Mouse (Mus musculus): ENCODE data around the gene Hsd3b1. TPM values are rescaled to one million over a fixed set of nuclear protein-coding genes. Genes with fewer than 3 reads are reported as not detected.
A peak's percentile ranks its signal among the peaks of the same experiment; 100 is the strongest.

Gene Hsd3b1
- polyA plus RNA-seq, 1 experiment from 2014 or later, result not detected

- Histone ChIP-seq H3K4me3 (ENCODE audit: low read depth, low read length) (no peak overlapping the region), H3K9ac (replicated peaks; ENCODE audit: low read depth, low read length) (no peak overlapping the region), H3K4me2 (replicated peaks; ENCODE audit: low read depth, low read length) (no peak overlapping the region), H3K9me3 (ENCODE audit: control insufficient read depth, low read depth, low read length) (no peaks in the 10 kb centered on the region), H3K27me3 (ENCODE audit: control insufficient read depth, insufficient read depth, low read length) (no peaks in the 10 kb centered on the region), H3K36me3 (ENCODE audit: control insufficient read depth, insufficient read depth, low read length) (no peaks in the 10 kb centered on the region), H3K27ac (ENCODE audit: low read length) (no peak overlapping the region), H3K4me1 (ENCODE audit: control insufficient read depth, insufficient read depth, low read length) (no peaks in the 10 kb centered on the region)
- no peak for ATAC-seq (ENCODE audit: insufficient number of reproducible peaks, insufficient read depth, low FRiP score, low read depth)
- 71% methylated on average over 2 of the region's 2 CpGs for WGBS
These were observed 8.6 kb upstream of the Hsd3b1 start for GRCm38 (mm10) chr3:98868219-98868618.

GRCm38 (mm10) chr3:98862800-98863199 is 3.2 kb upstream of the Hsd3b1 start:
- no peak overlapping the region for H3K27ac ChIP-seq (ENCODE audit: low read length)
- H3K9me3 ChIP-seq (ENCODE audit: control insufficient read depth, low read depth, low read length), result no peaks in the 10 kb centered on the region
- H3K4me1 ChIP-seq (ENCODE audit: control insufficient read depth, insufficient read depth, low read length), result no peaks in the 10 kb centered on the region
- ATAC-seq (ENCODE audit: insufficient number of reproducible peaks, insufficient read depth, low FRiP score, low read depth), result no peak
- H3K4me2 ChIP-seq (replicated peaks; ENCODE audit: low read depth, low read length), result no peak overlapping the region
- 100% methylated on average over 1 of the region's 1 CpGs for WGBS
- H3K4me3 ChIP-seq (ENCODE audit: low read depth, low read length), result no peak overlapping the region
- no peaks in the 10 kb centered on the region for H3K36me3 ChIP-seq (ENCODE audit: control insufficient read depth, insufficient read depth, low read length)
- no peak overlapping the region for H3K9ac ChIP-seq (replicated peaks; ENCODE audit: low read depth, low read length)
- no peaks in the 10 kb centered on the region for H3K27me3 ChIP-seq (ENCODE audit: control insufficient read depth, insufficient read depth, low read length)

GRCm38 (mm10) chr3:98858051-98858450 is 1.5 kb downstream of the Hsd3b1 start:
- Histone ChIP-seq H3K9ac (replicated peaks; ENCODE audit: low read depth, low read length) (no peak overlapping the region), H3K4me1 (ENCODE audit: control insufficient read depth, insufficient read depth, low read length) (no peaks in the 10 kb centered on the region), H3K9me3 (ENCODE audit: control insufficient read depth, low read depth, low read length) (no peaks in the 10 kb centered on the region), H3K4me3 (ENCODE audit: low read depth, low read length) (no peak overlapping the region), H3K4me2 (replicated peaks; ENCODE audit: low read depth, low read length) (no peak overlapping the region), H3K36me3 (ENCODE audit: control insufficient read depth, insufficient read depth, low read length) (no peaks in the 10 kb centered on the region), H3K27ac (ENCODE audit: low read length) (no peak overlapping the region), H3K27me3 (ENCODE audit: control insufficient read depth, insufficient read depth, low read length) (no peaks in the 10 kb centered on the region)
- WGBS, result 45% methylated on average over 2 of the region's 2 CpGs
- ATAC-seq (ENCODE audit: insufficient number of reproducible peaks, insufficient read depth, low FRiP score, low read depth), result no peak

- H3K4me1 ChIP-seq (ENCODE audit: control insufficient read depth, insufficient read depth, low read length), result no peaks in the 10 kb centered on the region
- no peak overlapping the region for H3K9ac ChIP-seq (replicated peaks; ENCODE audit: low read depth, low read length)
- 50% methylated on average over 1 of the region's 1 CpGs for WGBS
- no peaks in the 10 kb centered on the region for H3K27me3 ChIP-seq (ENCODE audit: control insufficient read depth, insufficient read depth, low read length)
- no peak overlapping the region for H3K4me3 ChIP-seq (ENCODE audit: low read depth, low read length)
- no peaks in the 10 kb centered on the region for H3K36me3 ChIP-seq (ENCODE audit: control insufficient read depth, insufficient read depth, low read length)
- peak; percentile 46; the same call in 1 of the 2 replicates for ATAC-seq (ENCODE audit: insufficient number of reproducible peaks, insufficient read depth, low FRiP score, low read depth)
- no peak overlapping the region for H3K27ac ChIP-seq (ENCODE audit: low read length)
- no peak overlapping the region for H3K4me2 ChIP-seq (replicated peaks; ENCODE audit: low read depth, low read length)
- no peaks in the 10 kb centered on the region for H3K9me3 ChIP-seq (ENCODE audit: control insufficient read depth, low read depth, low read length)
These were observed 2.7 kb downstream of the Hsd3b1 start for GRCm38 (mm10) chr3:98856892-98857291.

- Histone ChIP-seq H3K9ac (replicated peaks; ENCODE audit: low read depth, low read length) (no peak overlapping the region), H3K4me2 (replicated peaks; ENCODE audit: low read depth, low read length) (no peak overlapping the region), H3K27me3 (ENCODE audit: control insufficient read depth, insufficient read depth, low read length) (no peaks in the 10 kb centered on the region), H3K27ac (ENCODE audit: low read length) (no peak overlapping the region), H3K36me3 (ENCODE audit: control insufficient read depth, insufficient read depth, low read length) (no peaks in the 10 kb centered on the region), H3K4me3 (ENCODE audit: low read depth, low read length) (no peak overlapping the region), H3K4me1 (ENCODE audit: control insufficient read depth, insufficient read depth, low read length) (no peaks in the 10 kb centered on the region), H3K9me3 (ENCODE audit: control insufficient read depth, low read depth, low read length) (no peaks in the 10 kb centered on the region)
- 71% methylated on average over 3 of the region's 3 CpGs for WGBS
- ATAC-seq (ENCODE audit: insufficient number of reproducible peaks, insufficient read depth, low FRiP score, low read depth), result no peak
These were observed 4.4 kb downstream of the Hsd3b1 start for GRCm38 (mm10) chr3:98855160-98855559.

- H3K27me3 ChIP-seq (ENCODE audit: control insufficient read depth, insufficient read depth, low read length), result no peaks in the 10 kb centered on the region
- WGBS, result 32% methylated on average over 1 of the region's 1 CpGs
- no peaks in the 10 kb centered on the region for H3K9me3 ChIP-seq (ENCODE audit: control insufficient read depth, low read depth, low read length)
- no peak for ATAC-seq (ENCODE audit: insufficient number of reproducible peaks, insufficient read depth, low FRiP score, low read depth)
- no peaks in the 10 kb centered on the region for H3K36me3 ChIP-seq (ENCODE audit: control insufficient read depth, insufficient read depth, low read length)
- H3K4me2 ChIP-seq (replicated peaks; ENCODE audit: low read depth, low read length), result no peak overlapping the region
- no peak overlapping the region for H3K4me3 ChIP-seq (ENCODE audit: low read depth, low read length)
- no peak overlapping the region for H3K27ac ChIP-seq (ENCODE audit: low read length)
- H3K9ac ChIP-seq (replicated peaks; ENCODE audit: low read depth, low read length), result no peak overlapping the region
- H3K4me1 ChIP-seq (ENCODE audit: control insufficient read depth, insufficient read depth, low read length), result no peaks in the 10 kb centered on the region
These were observed 5.9 kb downstream of the Hsd3b1 start for GRCm38 (mm10) chr3:98853685-98854084.

DNA sequence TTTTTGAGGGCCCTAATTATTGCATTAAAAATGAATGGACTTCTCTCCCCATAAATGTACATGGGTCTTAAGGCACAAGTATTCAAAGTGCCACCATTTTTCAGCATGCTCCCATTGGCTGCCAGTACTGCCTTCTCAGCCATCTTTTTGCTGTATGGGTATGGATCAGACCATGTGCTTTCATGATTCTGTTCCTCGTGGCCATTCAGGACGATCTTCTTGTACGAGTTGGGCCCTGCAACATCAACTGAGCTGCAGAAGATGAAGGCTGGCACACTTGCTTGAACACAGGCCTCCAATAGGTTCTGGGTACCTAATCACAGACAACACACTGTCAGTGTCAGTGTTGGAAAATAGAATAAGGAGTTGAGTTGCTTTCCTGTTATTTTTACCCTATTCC is 6.5 kb downstream of the Hsd3b1 start:
- Histone ChIP-seq H3K4me2 (replicated peaks; ENCODE audit: low read depth, low read length) (no peak overlapping the region), H3K4me1 (ENCODE audit: control insufficient read depth, insufficient read depth, low read length) (no peaks in the 10 kb centered on the region), H3K9me3 (ENCODE audit: control insufficient read depth, low read depth, low read length) (no peaks in the 10 kb centered on the region), H3K9ac (replicated peaks; ENCODE audit: low read depth, low read length) (no peak overlapping the region), H3K36me3 (ENCODE audit: control insufficient read depth, insufficient read depth, low read length) (no peaks in the 10 kb centered on the region), H3K27ac (ENCODE audit: low read length) (no peak overlapping the region), H3K27me3 (ENCODE audit: control insufficient read depth, insufficient read depth, low read length) (no peaks in the 10 kb centered on the region), H3K4me3 (ENCODE audit: low read depth, low read length) (no peak overlapping the region)
- WGBS, result 83% methylated on average over 3 of the region's 3 CpGs
- no peak for ATAC-seq (ENCODE audit: insufficient number of reproducible peaks, insufficient read depth, low FRiP score, low read depth)

DNA sequence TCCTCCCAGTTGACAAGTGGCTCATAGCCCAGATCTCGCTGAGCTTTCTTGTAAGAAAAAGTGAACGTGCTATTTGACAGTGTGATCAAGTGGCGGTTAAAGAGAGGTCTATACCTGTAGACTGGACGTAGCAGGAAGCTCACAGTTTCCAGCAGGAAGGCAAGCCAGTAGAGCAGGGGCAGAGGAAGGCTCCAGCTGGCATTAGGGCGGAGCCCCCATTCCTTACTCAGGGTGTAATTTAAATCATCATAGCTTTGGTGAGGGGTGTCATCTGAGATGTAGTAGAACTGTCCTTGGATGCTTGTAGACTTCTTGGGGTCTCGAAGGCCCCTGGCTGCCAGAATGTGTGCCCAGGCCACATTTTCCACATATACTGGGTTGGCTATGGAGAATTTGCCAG is 7.0 kb downstream of the Hsd3b1 start:
- Histone ChIP-seq H3K36me3 (ENCODE audit: control insufficient read depth, insufficient read depth, low read length) (no peaks in the 10 kb centered on the region), H3K27me3 (ENCODE audit: control insufficient read depth, insufficient read depth, low read length) (no peaks in the 10 kb centered on the region), H3K4me1 (ENCODE audit: control insufficient read depth, insufficient read depth, low read length) (no peaks in the 10 kb centered on the region), H3K4me3 (ENCODE audit: low read depth, low read length) (no peak overlapping the region), H3K4me2 (replicated peaks; ENCODE audit: low read depth, low read length) (no peak overlapping the region), H3K9ac (replicated peaks; ENCODE audit: low read depth, low read length) (no peak overlapping the region), H3K9me3 (ENCODE audit: control insufficient read depth, low read depth, low read length) (no peaks in the 10 kb centered on the region), H3K27ac (ENCODE audit: low read length) (no peak overlapping the region)
- no peak for ATAC-seq (ENCODE audit: insufficient number of reproducible peaks, insufficient read depth, low FRiP score, low read depth)
- 87% methylated on average over 6 of the region's 6 CpGs for WGBS

- no peak for ATAC-seq (ENCODE audit: insufficient number of reproducible peaks, insufficient read depth, low FRiP score, low read depth)
These were observed 7.7 kb downstream of the Hsd3b1 start for GRCm38 (mm10) chr3:98851853-98852252.

More at GRCm38 (mm10) chr3:98851853-98852252, 7.7 kb downstream of the Hsd3b1 start:
- no peak overlapping the region for H3K27ac ChIP-seq (ENCODE audit: low read length)
- no peak overlapping the region for H3K4me3 ChIP-seq (ENCODE audit: low read depth, low read length)
- WGBS, result 81% methylated on average over 2 of the region's 2 CpGs
- H3K27me3 ChIP-seq (ENCODE audit: control insufficient read depth, insufficient read depth, low read length), result no peaks in the 10 kb centered on the region
- no peak overlapping the region for H3K4me2 ChIP-seq (replicated peaks; ENCODE audit: low read depth, low read length)
- no peak overlapping the region for H3K9ac ChIP-seq (replicated peaks; ENCODE audit: low read depth, low read length)
- H3K4me1 ChIP-seq (ENCODE audit: control insufficient read depth, insufficient read depth, low read length), result no peaks in the 10 kb centered on the region
- no peaks in the 10 kb centered on the region for H3K9me3 ChIP-seq (ENCODE audit: control insufficient read depth, low read depth, low read length)
- H3K36me3 ChIP-seq (ENCODE audit: control insufficient read depth, insufficient read depth, low read length), result no peaks in the 10 kb centered on the region

All from stomach, embryonic 14.5 days (tissue).